Mouse (Mus musculus) bone marrow macrophage, adult 2 months (primary cell): Measurements from ENCODE around the gene Pdcl3.

ENCODE experiments used
- CTCF ChIP-seq: IDR thresholded peaks from 2 replicates; pipeline ENCODE4 v1.5.1; 2012; ENCODE audit warnings: low read depth, mild to moderate bottlenecking, low read length, moderate library complexity
- POLR2A ChIP-seq: IDR thresholded peaks from 2 replicates; pipeline ENCODE4 v1.6.1; 2012; ENCODE audit warnings: mild to moderate bottlenecking, low read depth, low read length, borderline replicate concordance

- TF ChIP-seq POLR2A (no peak), CTCF (no peak)
Observed at GRCm38 (mm10) chr1:39046689-39047088, 61.3 kb downstream of the Pdcl3 start.
